Mouse (Mus musculus): ENCODE data around the gene Defb48. TPM values are rescaled to one million over a fixed set of nuclear protein-coding genes. Genes with fewer than 3 reads are reported as not detected.

Defb48 gene
- polyA plus RNA-seq (2012; rRNA removed): not detected in 2 replicates

GRCm38 (mm10) chr14:62984410-62984809 is at the start of gene Defb48:
Gene Defb48 (minus strand): TSS chr14:62984510.

GRCm38 (mm10) chr14:63011471-63011870 is 27.2 kb upstream of the Defb48 start, which contains the start of gene Defb43:
Gene Defb43 (plus strand): TSS chr14:63011771.

GRCm38 (mm10) chr14:62997777-62998176 is 13.5 kb upstream of the Defb48 start, which contains the start of gene Defb47:
Gene Defb47 (plus strand): TSS chr14:62998077.

Other genes with a start within 250 kb of the Defb48 start
- gene Ints6, start 223.3 kb downstream of the Defb48 start, polyA plus RNA-seq (2012; rRNA removed): 6.3 and 7.3 TPM in 2 replicates
- 3.1 and 3.3 TPM in 2 replicates for gene Wdfy2, start 146.8 kb downstream of the Defb48 start, polyA plus RNA-seq (2012; rRNA removed)
- gene Defb47, start 13.6 kb upstream of the Defb48 start, polyA plus RNA-seq (2012; rRNA removed): not detected in 2 replicates
- gene Defb43, start 27.3 kb upstream of the Defb48 start, polyA plus RNA-seq (2012; rRNA removed): not detected in 2 replicates
- gene Defb42, start 62.5 kb upstream of the Defb48 start, polyA plus RNA-seq (2012; rRNA removed): not detected in 2 replicates
- not detected in 2 replicates for gene Defb30, start 65.5 kb upstream of the Defb48 start, polyA plus RNA-seq (2012; rRNA removed)

Data from liver, embryonic 18 days (tissue).